Mouse (Mus musculus): ENCODE data around the gene Slc2a6. TPM values are rescaled to one million over a fixed set of nuclear protein-coding genes. Genes with fewer than 3 reads are reported as not detected.

The Slc2a6 gene
- polyA plus RNA-seq (2016; fragmentation: Nextera tagmentation; extraction: Ambion mirVana), result 2.8 and 3.1 TPM in 2 replicates

- Histone ChIP-seq H3K4me1 (replicated peaks) (peaks cover 20% of the 10 kb centered on the region), H3K4me3 (peak within 1 kb of the TSS; percentile 52), H3K9me3 (no peaks in the 10 kb centered on the region), H3K27me3 (ENCODE audit: insufficient read depth, poor library complexity, severe bottlenecking) (peaks cover 36% of the 10 kb centered on the region), H3K27ac (peak within 1 kb of the TSS; percentile 69), H3K36me3 (no peaks in the 10 kb centered on the region)
- peak; percentile 87 for DNase-seq (ENCODE audit: low spot score)
- 3% methylated on average over 38 of the region's 38 CpGs for WGBS
Observed at GRCm38 (mm10) chr2:27027618-27028436, at the start of gene Slc2a6. Gene Slc2a6 (minus strand): TSS chr2:27027998.

DNA sequence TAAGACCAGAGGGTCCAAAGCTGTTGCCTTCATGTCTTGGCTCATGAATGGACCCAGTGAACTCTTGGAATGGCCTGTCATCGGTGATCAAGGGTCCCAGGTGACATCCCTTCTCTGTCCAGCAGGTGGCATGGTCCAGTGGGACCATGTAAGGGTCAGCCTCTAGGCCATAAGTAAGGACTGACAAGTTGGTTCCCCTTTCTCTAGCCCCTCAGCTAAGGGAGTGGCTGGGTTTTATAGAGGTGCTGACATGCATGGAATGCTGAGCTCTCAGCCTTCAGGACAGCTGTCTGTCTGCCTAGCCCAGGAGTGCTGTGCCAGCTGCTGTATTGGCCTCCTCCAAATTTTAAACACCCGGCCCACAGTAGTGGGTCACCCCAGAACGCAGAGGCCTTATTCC, 47.7 kb upstream of the Slc2a6 start:
- peak; percentile 49 for DNase-seq (ENCODE audit: low spot score)
- WGBS, result 73% methylated on average over 3 of the region's 3 CpGs

DNA sequence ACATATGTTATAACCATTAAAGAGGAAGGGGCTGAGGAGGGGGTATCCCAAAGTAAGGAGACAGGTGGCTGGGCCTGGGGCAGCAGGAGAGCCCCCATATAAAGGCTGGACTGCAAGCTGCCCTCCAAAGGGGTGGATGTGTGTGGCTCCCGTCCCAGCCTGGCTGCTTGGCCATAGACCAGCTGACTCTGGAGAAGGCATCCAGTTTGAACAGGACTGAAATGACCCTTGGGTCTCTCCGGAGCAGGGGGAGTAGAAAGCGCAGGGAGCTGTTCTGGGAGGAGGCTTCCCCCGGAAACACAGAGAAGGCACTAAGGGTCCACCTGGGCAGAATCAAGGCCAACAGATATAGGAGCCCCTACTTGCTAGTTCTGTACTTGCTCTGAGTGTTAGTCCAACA, 47.0 kb upstream of the Slc2a6 start:
- no peak for DNase-seq (ENCODE audit: low spot score)
- Histone ChIP-seq H3K36me3 (no peaks in the 10 kb centered on the region), H3K4me3 (no peak overlapping the region), H3K27ac (no peak overlapping the region), H3K9me3 (no peaks in the 10 kb centered on the region), H3K4me1 (replicated peaks) (peaks cover 47% of the 10 kb centered on the region), H3K27me3 (ENCODE audit: insufficient read depth, poor library complexity, severe bottlenecking) (peaks cover 46% of the 10 kb centered on the region; the same call in 1 of the 2 replicates)
- 84% methylated on average over 4 of the region's 4 CpGs for WGBS

More for the DNA sequence above, 47.7 kb upstream of the Slc2a6 start:
- H3K4me1 ChIP-seq (replicated peaks), result peaks cover 48% of the 10 kb centered on the region
- no peaks in the 10 kb centered on the region for H3K9me3 ChIP-seq
- H3K27me3 ChIP-seq (ENCODE audit: insufficient read depth, poor library complexity, severe bottlenecking), result peaks cover 49% of the 10 kb centered on the region; the same call in 1 of the 2 replicates
- no peak overlapping the region for H3K27ac ChIP-seq
- H3K36me3 ChIP-seq, result no peaks in the 10 kb centered on the region
- H3K4me3 ChIP-seq, result no peak overlapping the region

DNA sequence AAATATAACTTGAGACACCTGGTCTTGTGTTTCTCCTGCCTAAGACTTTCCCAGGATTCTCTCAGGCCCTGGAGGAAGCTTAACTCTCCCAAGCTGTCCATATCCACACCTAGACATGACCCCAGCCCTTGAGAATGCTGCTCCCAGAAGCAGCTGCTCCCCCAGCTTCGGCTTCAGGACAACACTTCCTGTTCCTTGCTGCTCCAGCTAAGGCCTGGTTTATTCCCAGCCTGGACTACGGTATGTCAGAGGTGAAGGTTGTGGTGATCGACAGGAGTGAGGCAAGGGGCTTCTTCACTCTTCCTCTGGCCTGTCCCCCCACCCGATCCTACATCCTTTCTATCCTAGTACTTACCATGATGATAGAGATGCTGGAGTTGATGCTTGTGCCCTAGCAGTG, 45.6 kb upstream of the Slc2a6 start:
- peaks cover 46% of the 10 kb centered on the region for H3K4me1 ChIP-seq (replicated peaks)
- DNase-seq (ENCODE audit: low spot score), result no peak
- no peaks in the 10 kb centered on the region for H3K36me3 ChIP-seq
- whole genome bisulfite sequencing, result 75% methylated on average over 4 of the region's 4 CpGs
- H3K4me3 ChIP-seq, result no peak overlapping the region
- no peak overlapping the region for H3K27ac ChIP-seq
- H3K9me3 ChIP-seq, result no peaks in the 10 kb centered on the region
- H3K27me3 ChIP-seq (ENCODE audit: insufficient read depth, poor library complexity, severe bottlenecking), result peaks cover 35% of the 10 kb centered on the region; the same call in 1 of the 2 replicates

DNA sequence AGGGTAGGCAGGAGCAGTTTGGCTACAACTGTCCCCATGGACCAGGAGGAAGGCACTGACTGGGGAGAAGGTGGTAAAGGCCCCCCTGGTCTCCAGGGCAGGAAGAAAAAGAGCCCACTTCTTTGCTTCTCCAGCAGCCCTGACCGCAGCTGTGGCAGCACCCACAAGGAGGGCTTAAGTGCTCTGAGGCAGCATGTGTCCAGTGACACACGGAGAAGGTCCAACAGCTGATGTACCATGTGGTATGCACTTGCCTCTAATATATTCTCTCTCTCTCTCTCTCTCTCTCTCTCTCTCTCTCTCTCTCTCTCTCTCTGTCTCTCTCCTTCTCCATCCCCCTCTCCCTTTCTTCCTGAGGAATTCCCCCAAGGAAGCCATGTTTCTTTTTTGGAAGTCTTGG, 44.2 kb upstream of the Slc2a6 start, which contains the start of gene Mymk:
Mymk (minus strand) TSS at position 202 of the 400 bp plus-strand sequence.
- DNase-seq (ENCODE audit: low spot score), result no peak
- Histone ChIP-seq H3K36me3 (no peaks in the 10 kb centered on the region), H3K9me3 (no peaks in the 10 kb centered on the region), H3K4me1 (replicated peaks) (peaks cover 40% of the 10 kb centered on the region), H3K27me3 (ENCODE audit: insufficient read depth, poor library complexity, severe bottlenecking) (peaks cover 33% of the 10 kb centered on the region; the same call in 1 of the 2 replicates), H3K27ac (peak within 1 kb of the TSS; percentile 53; the same call in 1 of the 2 replicates), H3K4me3 (no peak within 1 kb of the TSS)
- 75% methylated on average over 2 of the region's 2 CpGs for WGBS

GRCm38 (mm10) chr2:27071137-27071536, 43.3 kb upstream of the Slc2a6 start:
- no peak for DNase-seq (ENCODE audit: low spot score)
- WGBS, result 61% methylated on average over 4 of the region's 4 CpGs
- Histone ChIP-seq H3K4me3 (no peak overlapping the region), H3K4me1 (replicated peaks) (peaks cover 40% of the 10 kb centered on the region), H3K36me3 (no peaks in the 10 kb centered on the region), H3K27me3 (ENCODE audit: insufficient read depth, poor library complexity, severe bottlenecking) (peaks cover 33% of the 10 kb centered on the region; the same call in 1 of the 2 replicates), H3K9me3 (no peaks in the 10 kb centered on the region), H3K27ac (peak overlapping the region; percentile 53; the same call in 1 of the 2 replicates)

- Histone ChIP-seq H3K27ac (peak overlapping the region; percentile 46; the same call in 1 of the 2 replicates), H3K27me3 (ENCODE audit: insufficient read depth, poor library complexity, severe bottlenecking) (peaks cover 29% of the 10 kb centered on the region; the same call in 1 of the 2 replicates), H3K9me3 (no peaks in the 10 kb centered on the region), H3K36me3 (no peaks in the 10 kb centered on the region), H3K4me1 (replicated peaks) (peaks cover 40% of the 10 kb centered on the region), H3K4me3 (no peak overlapping the region)
- 89% methylated on average over 2 of the region's 2 CpGs for WGBS
- no peak for DNase-seq (ENCODE audit: low spot score)
Observed at GRCm38 (mm10) chr2:27070247-27070813, 42.5 kb upstream of the Slc2a6 start.

GRCm38 (mm10) chr2:27069646-27070045, 41.8 kb upstream of the Slc2a6 start:
- peak; percentile 48 for DNase-seq (ENCODE audit: low spot score)
- WGBS, result 40% methylated on average over 3 of the region's 3 CpGs
- no peaks in the 10 kb centered on the region for H3K36me3 ChIP-seq

GRCm38 (mm10) chr2:27067996-27068395, 40.2 kb upstream of the Slc2a6 start:
- Histone ChIP-seq H3K4me1 (replicated peaks) (peaks cover 35% of the 10 kb centered on the region), H3K4me3 (no peak overlapping the region), H3K27me3 (ENCODE audit: insufficient read depth, poor library complexity, severe bottlenecking) (peaks cover 21% of the 10 kb centered on the region; the same call in 1 of the 2 replicates), H3K27ac (no peak overlapping the region), H3K36me3 (no peaks in the 10 kb centered on the region), H3K9me3 (peaks cover 7% of the 10 kb centered on the region; the same call in 1 of the 2 replicates)
- no peak for DNase-seq (ENCODE audit: low spot score)
- WGBS, result 56% methylated on average over 2 of the region's 2 CpGs

More at GRCm38 (mm10) chr2:27069646-27070045, 41.8 kb upstream of the Slc2a6 start:
- Histone ChIP-seq H3K27ac (peak overlapping the region; percentile 46; the same call in 1 of the 2 replicates), H3K27me3 (ENCODE audit: insufficient read depth, poor library complexity, severe bottlenecking) (peaks cover 26% of the 10 kb centered on the region; the same call in 1 of the 2 replicates), H3K4me3 (no peak overlapping the region), H3K9me3 (peaks cover 6% of the 10 kb centered on the region; the same call in 1 of the 2 replicates), H3K4me1 (replicated peaks) (peaks cover 40% of the 10 kb centered on the region)

DNA sequence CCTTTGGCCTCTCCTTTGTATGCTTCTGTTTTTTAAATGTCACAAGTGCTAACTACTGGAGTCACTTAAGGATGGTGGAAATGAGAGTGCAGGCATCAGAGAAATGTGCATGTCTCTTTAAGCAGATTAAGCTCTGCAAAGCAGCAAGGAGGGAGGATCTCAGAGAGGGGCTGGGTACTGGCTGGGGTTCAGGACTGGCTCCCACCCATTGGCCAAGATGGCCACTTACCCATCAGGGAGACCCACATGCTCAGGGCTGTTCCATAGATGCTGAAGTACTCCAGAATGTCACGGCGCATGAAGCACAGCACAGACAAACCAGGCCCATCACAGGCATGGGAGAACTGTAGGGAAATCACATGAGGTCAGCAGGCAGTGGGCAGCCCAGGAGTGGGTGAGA, 39.3 kb upstream of the Slc2a6 start:
- H3K27me3 ChIP-seq (ENCODE audit: insufficient read depth, poor library complexity, severe bottlenecking), result peaks cover 17% of the 10 kb centered on the region; the same call in 1 of the 2 replicates
- no peak overlapping the region for H3K4me3 ChIP-seq
- DNase-seq (ENCODE audit: low spot score), result no peak
- 95% methylated on average over 2 of the region's 2 CpGs for WGBS
- H3K4me1 ChIP-seq (replicated peaks), result peaks cover 36% of the 10 kb centered on the region
- H3K9me3 ChIP-seq, result peaks cover 7% of the 10 kb centered on the region; the same call in 1 of the 2 replicates
- no peaks in the 10 kb centered on the region for H3K36me3 ChIP-seq
- no peak overlapping the region for H3K27ac ChIP-seq

DNA sequence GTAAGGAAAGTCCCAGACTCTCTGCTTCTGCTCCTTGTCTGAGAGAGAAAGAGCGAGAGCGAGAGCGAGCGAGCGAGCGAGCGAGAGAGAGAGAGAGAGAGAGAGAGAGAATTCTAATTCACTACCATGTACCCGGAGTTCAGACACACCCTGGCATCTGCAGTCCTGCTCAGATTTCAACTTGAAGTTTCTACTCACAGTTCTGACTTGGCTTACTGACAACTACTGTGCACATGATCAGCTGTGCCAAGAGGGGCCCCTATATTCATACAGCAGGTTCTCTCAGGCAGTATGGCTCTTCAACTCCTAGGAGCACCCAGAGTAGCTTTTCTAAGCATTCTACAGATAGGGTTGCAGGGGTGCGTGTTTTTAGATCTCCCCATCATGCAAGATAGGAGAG, 31.4 kb upstream of the Slc2a6 start:
- 93% methylated on average over 9 of the region's 9 CpGs for WGBS
- Histone ChIP-seq H3K9me3 (no peaks in the 10 kb centered on the region), H3K27ac (no peak overlapping the region), H3K27me3 (ENCODE audit: insufficient read depth, poor library complexity, severe bottlenecking) (peaks cover 3% of the 10 kb centered on the region; the same call in 1 of the 2 replicates), H3K36me3 (no peaks in the 10 kb centered on the region), H3K4me1 (replicated peaks) (peaks cover 7% of the 10 kb centered on the region; the same call in 1 of the 2 replicates), H3K4me3 (no peak overlapping the region)
- no peak for DNase-seq (ENCODE audit: low spot score)

- H3K4me1 ChIP-seq (replicated peaks), result peaks cover 7% of the 10 kb centered on the region; the same call in 1 of the 2 replicates
- H3K27ac ChIP-seq, result no peak overlapping the region
- H3K4me3 ChIP-seq, result no peak overlapping the region
- H3K27me3 ChIP-seq (ENCODE audit: insufficient read depth, poor library complexity, severe bottlenecking), result peaks cover 3% of the 10 kb centered on the region; the same call in 1 of the 2 replicates
- no peak for DNase-seq (ENCODE audit: low spot score)
- H3K36me3 ChIP-seq, result no peaks in the 10 kb centered on the region
- WGBS, result 61% methylated on average over 12 of the region's 12 CpGs
- H3K9me3 ChIP-seq, result no peaks in the 10 kb centered on the region
Observed at GRCm38 (mm10) chr2:27058751-27059150, 31.0 kb upstream of the Slc2a6 start.

Data from hindbrain, embryonic 10.5 days (tissue).